Mouse (Mus musculus): ENCODE measurements at regions not wholly inside any gene's neighbourhood (a gene's known extent, or its start where the extent isn't known, plus 50 kb on each side); places are given as distances from the start of the nearest gene placed in this dataset.
"Not testable (repeated sequence)": the region's sequence is repeated elsewhere in the genome, so short reads cannot be mapped to it uniquely, and the experiment has no call there.

GRCm38 (mm10) chr17:17004632-17005265, 59.2 kb upstream of the Zfp960 start:
- H3K27me3 ChIP-seq (ENCODE audit: insufficient read depth, poor library complexity, severe bottlenecking); H3K4me1 ChIP-seq; H3K36me3 ChIP-seq; H3K9me3 ChIP-seq: not testable (repeated sequence)
- peak; percentile 97 for DNase-seq (ENCODE audit: low spot score)
- peak overlapping the region; percentile 59 for H3K4me3 ChIP-seq
- H3K27ac ChIP-seq, result peak overlapping the region; percentile 36; the same call in 1 of the 2 replicates
- 2% methylated on average over 16 of the region's 16 CpGs for WGBS

GRCm38 (mm10) chr17:17005267-17005666, 58.6 kb upstream of the Zfp960 start:
- Histone ChIP-seq H3K4me3 (peak overlapping the region; percentile 59), H3K27ac (peak overlapping the region; percentile 36; the same call in 1 of the 2 replicates)
- H3K36me3 ChIP-seq; DNase-seq (ENCODE audit: low spot score); H3K4me1 ChIP-seq; H3K9me3 ChIP-seq; H3K27me3 ChIP-seq (ENCODE audit: insufficient read depth, poor library complexity, severe bottlenecking): not testable (repeated sequence)
- 11% methylated on average over 11 of the region's 11 CpGs for WGBS

All from heart, embryonic 10.5 days (tissue).